Mouse (Mus musculus) small intestine, adult 2 months (tissue): Measurements from ENCODE around the gene Ralgapa2. TPM values are rescaled to one million over a fixed set of nuclear protein-coding genes. Genes with fewer than 3 reads are reported as not detected.

Source experiments
- H3K27ac ChIP-seq: fragments of 200-500 bp; 2 replicates; pipeline ENCODE4 v1.5.1; 2012; ENCODE audit warnings: low read depth, low read length, control low read depth, inconsistent platforms; ENCODE audit not compliant: insufficient read depth
- H3K27me3 ChIP-seq: fragments of 200-500 bp; 2 replicates; pipeline ENCODE4 v1.6.1; 2012; ENCODE audit warnings: mild to moderate bottlenecking, moderate library complexity, low read length, inconsistent platforms; ENCODE audit not compliant: control insufficient read depth, insufficient read depth
- H3K36me3 ChIP-seq: fragments of 200-500 bp; 2 replicates; pipeline ENCODE4 v1.6.1; 2012; ENCODE audit warnings: mild to moderate bottlenecking, low read length, control low read depth, inconsistent platforms; ENCODE audit not compliant: control insufficient read depth, insufficient read depth
- H3K4me1 ChIP-seq: fragments of 200-500 bp; 2 replicates; pipeline ENCODE4 v1.6.1; 2012; ENCODE audit warnings: low read length, inconsistent platforms, mixed read lengths; ENCODE audit not compliant: control insufficient read depth, insufficient read depth, insufficient read length
- H3K4me3 ChIP-seq: fragments of 200-500 bp; 2 replicates; pipeline ENCODE4 v1.5.1; 2012; ENCODE audit warnings: low read depth, mild to moderate bottlenecking, control low read depth, inconsistent platforms, low read length, moderate library complexity
- CTCF ChIP-seq: fragments of 200-500 bp; IDR thresholded peaks from 2 replicates; pipeline ENCODE4 v1.5.1; 2012; ENCODE audit warnings: low read depth, mild to moderate bottlenecking, control low read depth, inconsistent platforms, low read length, moderate library complexity, mixed read lengths; ENCODE audit not compliant: insufficient replicate concordance, insufficient read length; ENCODE audit errors: extremely low read depth
- POLR2A ChIP-seq: fragments of 200-500 bp; IDR thresholded peaks from 2 replicates; pipeline ENCODE4 v1.6.1; 2012; ENCODE audit warnings: low read depth, mild to moderate bottlenecking, control low read depth, inconsistent platforms, low read length, moderate library complexity
- WGBS: fragments of 180-500 bp; shearing (Covaris S2); methylation state at CpG from one replicate; pipeline ENCODE4 v1.1.7; 2018; 5-methylcytosine and 5-hydroxymethylcytosine counted together
- polyA plus RNA-seq: library from polyadenylated mRNA; depleted of rRNA; stranded (reverse); fragments of >200 nt; gene quantifications from 2 replicates; pipeline ENCODE4 v1.2.3, GENCODE M21; 2012

Ralgapa2 gene
- polyA plus RNA-seq, 1 experiment: 14.8 TPM

GRCm38 (mm10) chr2:146247576-146247975, 264.6 kb downstream of the Ralgapa2 start:
- Histone ChIP-seq H3K27me3 (no peaks in the 10 kb centered on the region), H3K36me3 (peaks cover 20% of the 10 kb centered on the region; the same call in 1 of the 2 replicates), H3K4me3 (no peak overlapping the region), H3K27ac (no peak overlapping the region), H3K4me1 (peaks cover 7% of the 10 kb centered on the region)
- WGBS: 33% methylated on average over 6 of the region's 6 CpGs
- no peak for TF ChIP-seq POLR2A
- TF ChIP-seq CTCF: no peak

GRCm38 (mm10) chr2:146246409-146247075, 265.6 kb downstream of the Ralgapa2 start:
- H3K27me3 ChIP-seq: no peaks in the 10 kb centered on the region
- WGBS: 90% methylated on average over 4 of the region's 4 CpGs
- no peak overlapping the region for H3K4me3 ChIP-seq
- peaks cover 18% of the 10 kb centered on the region; the same call in 1 of the 2 replicates for H3K36me3 ChIP-seq
- no peak overlapping the region for H3K27ac ChIP-seq
- peaks cover 7% of the 10 kb centered on the region for H3K4me1 ChIP-seq
- TF ChIP-seq CTCF (no peak), POLR2A (no peak)

GRCm38 (mm10) chr2:146245401-146245800, 266.7 kb downstream of the Ralgapa2 start:
- 71% methylated on average over 7 of the region's 7 CpGs for WGBS

GRCm38 (mm10) chr2:146244049-146244448, 268.1 kb downstream of the Ralgapa2 start:
- Histone ChIP-seq H3K36me3 (peaks cover 15% of the 10 kb centered on the region), H3K27ac (no peak overlapping the region), H3K27me3 (no peaks in the 10 kb centered on the region), H3K4me1 (peaks cover 7% of the 10 kb centered on the region), H3K4me3 (no peak overlapping the region)
- no peak for TF ChIP-seq CTCF
- no peak for TF ChIP-seq POLR2A
- WGBS: 95% methylated on average over 2 of the region's 2 CpGs

More at GRCm38 (mm10) chr2:146245401-146245800, 266.7 kb downstream of the Ralgapa2 start:
- peaks cover 7% of the 10 kb centered on the region for H3K4me1 ChIP-seq
- no peak for TF ChIP-seq POLR2A
- H3K4me3 ChIP-seq: no peak overlapping the region
- no peaks in the 10 kb centered on the region for H3K27me3 ChIP-seq
- no peak overlapping the region for H3K27ac ChIP-seq
- peaks cover 18% of the 10 kb centered on the region; the same call in 1 of the 2 replicates for H3K36me3 ChIP-seq

- TF ChIP-seq POLR2A (no peak), CTCF (no peak)
- H3K36me3 ChIP-seq: peaks cover 5% of the 10 kb centered on the region
- WGBS: 94% methylated on average over 4 of the region's 4 CpGs
- H3K4me1 ChIP-seq: no peaks in the 10 kb centered on the region
- no peaks in the 10 kb centered on the region for H3K27me3 ChIP-seq
- no peak overlapping the region for H3K27ac ChIP-seq
- H3K4me3 ChIP-seq: no peak overlapping the region
These were observed 272.9 kb downstream of the Ralgapa2 start for GRCm38 (mm10) chr2:146239196-146239747.

GRCm38 (mm10) chr2:146231485-146231884, 280.7 kb downstream of the Ralgapa2 start:
- Histone ChIP-seq H3K4me3 (no peak overlapping the region), H3K27me3 (peaks cover 13% of the 10 kb centered on the region; the same call in 1 of the 2 replicates), H3K27ac (no peak overlapping the region), H3K4me1 (no peaks in the 10 kb centered on the region), H3K36me3 (no peaks in the 10 kb centered on the region)
- 89% methylated on average over 2 of the region's 2 CpGs for WGBS
- no peak for TF ChIP-seq POLR2A
- no peak for TF ChIP-seq CTCF

GRCm38 (mm10) chr2:146228435-146228834, 283.7 kb downstream of the Ralgapa2 start:
- H3K27me3 ChIP-seq: peaks cover 33% of the 10 kb centered on the region
- H3K36me3 ChIP-seq: no peaks in the 10 kb centered on the region
- WGBS: 68% methylated on average over 2 of the region's 2 CpGs

More at GRCm38 (mm10) chr2:146228435-146228834, 283.7 kb downstream of the Ralgapa2 start:
- H3K27ac ChIP-seq: no peak overlapping the region
- no peak for TF ChIP-seq POLR2A
- no peak for TF ChIP-seq CTCF
- no peak overlapping the region for H3K4me3 ChIP-seq
- no peaks in the 10 kb centered on the region for H3K4me1 ChIP-seq
